Mouse (Mus musculus): ENCODE data around the gene Pdia5. TPM values are rescaled to one million over a fixed set of nuclear protein-coding genes. Genes with fewer than 3 reads are reported as not detected.

Pdia5 gene
- total and polyA plus RNA-seq, 2 experiments from 2014 or later = 3.1 to 13.7 TPM

- no peak for TF ChIP-seq CTCF (IDR thresholded peaks at IDR 0.05; ENCODE audit: low read depth)
- TF ChIP-seq EP300 (IDR thresholded peaks at IDR 0.05; ENCODE audit: low read depth) = no peak
- Histone ChIP-seq H3K4me1 (ENCODE audit: control insufficient read depth, insufficient read depth) (no peaks in the 10 kb centered on the region), H3K27ac (ENCODE audit: low read depth) (no peak overlapping the region), H3K27me3 (ENCODE audit: control insufficient read depth, insufficient read depth, low read length) (no peaks in the 10 kb centered on the region), H3K9ac (replicated peaks; ENCODE audit: low read depth, low read length) (no peak overlapping the region), H3K4me2 (ENCODE audit: low read depth, low read length) (no peak overlapping the region), H3K36me3 (replicated peaks; ENCODE audit: control insufficient read depth, insufficient read depth, low read length) (peaks cover 18% of the 10 kb centered on the region), H3K4me3 (ENCODE audit: low read depth, low read length) (no peak overlapping the region), H3K9me3 (replicated peaks; ENCODE audit: control insufficient read depth, low read length) (no peaks in the 10 kb centered on the region)
- 88% methylated on average over 7 of the region's 7 CpGs for WGBS
- DNase-seq (ENCODE audit: low spot score) = no peak
- no peak for ATAC-seq (ENCODE audit: insufficient read depth, low read depth)
These were observed 33.7 kb downstream of the Pdia5 start for GRCm38 (mm10) chr16:35457011-35457419.

- H3K36me3 ChIP-seq (replicated peaks; ENCODE audit: control insufficient read depth, insufficient read depth, low read length) = peaks cover 18% of the 10 kb centered on the region
- H3K4me1 ChIP-seq (ENCODE audit: control insufficient read depth, insufficient read depth) = no peaks in the 10 kb centered on the region
- TF ChIP-seq EP300 (IDR thresholded peaks at IDR 0.05; ENCODE audit: low read depth) (no peak), CTCF (IDR thresholded peaks at IDR 0.05; ENCODE audit: low read depth) (no peak)
- no peak overlapping the region for H3K4me2 ChIP-seq (ENCODE audit: low read depth, low read length)
- no peaks in the 10 kb centered on the region for H3K9me3 ChIP-seq (replicated peaks; ENCODE audit: control insufficient read depth, low read length)
- ATAC-seq (ENCODE audit: insufficient read depth, low read depth) (no peak), DNase-seq (ENCODE audit: low spot score) (no peak)
- no peak overlapping the region for H3K9ac ChIP-seq (replicated peaks; ENCODE audit: low read depth, low read length)
- H3K27ac ChIP-seq (ENCODE audit: low read depth) = no peak overlapping the region
- H3K4me3 ChIP-seq (ENCODE audit: low read depth, low read length) = no peak overlapping the region
- 86% methylated on average over 9 of the region's 9 CpGs for WGBS
- H3K27me3 ChIP-seq (ENCODE audit: control insufficient read depth, insufficient read depth, low read length) = no peaks in the 10 kb centered on the region
These were observed 34.4 kb downstream of the Pdia5 start for GRCm38 (mm10) chr16:35456305-35456704.

GRCm38 (mm10) chr16:35455822-35456221 is 34.9 kb downstream of the Pdia5 start:
- ATAC-seq (ENCODE audit: insufficient read depth, low read depth) (no peak), DNase-seq (ENCODE audit: low spot score) (no peak)
- Histone ChIP-seq H3K4me1 (ENCODE audit: control insufficient read depth, insufficient read depth) (no peaks in the 10 kb centered on the region), H3K27me3 (ENCODE audit: control insufficient read depth, insufficient read depth, low read length) (no peaks in the 10 kb centered on the region), H3K4me2 (ENCODE audit: low read depth, low read length) (no peak overlapping the region), H3K27ac (ENCODE audit: low read depth) (no peak overlapping the region), H3K36me3 (replicated peaks; ENCODE audit: control insufficient read depth, insufficient read depth, low read length) (peaks cover 20% of the 10 kb centered on the region), H3K9me3 (replicated peaks; ENCODE audit: control insufficient read depth, low read length) (no peaks in the 10 kb centered on the region), H3K4me3 (ENCODE audit: low read depth, low read length) (no peak overlapping the region), H3K9ac (replicated peaks; ENCODE audit: low read depth, low read length) (no peak overlapping the region)
- no peak for TF ChIP-seq CTCF (IDR thresholded peaks at IDR 0.05; ENCODE audit: low read depth)
- no peak for TF ChIP-seq EP300 (IDR thresholded peaks at IDR 0.05; ENCODE audit: low read depth)
- 91% methylated on average over 10 of the region's 10 CpGs for WGBS

- DNase-seq (ENCODE audit: low spot score) (no peak), ATAC-seq (ENCODE audit: insufficient read depth, low read depth) (no peak)
- H3K4me2 ChIP-seq (ENCODE audit: low read depth, low read length) = no peak overlapping the region
- WGBS = 95% methylated on average over 16 of the region's 16 CpGs
- H3K9me3 ChIP-seq (replicated peaks; ENCODE audit: control insufficient read depth, low read length) = no peaks in the 10 kb centered on the region
- H3K27ac ChIP-seq (ENCODE audit: low read depth) = no peak overlapping the region
- H3K27me3 ChIP-seq (ENCODE audit: control insufficient read depth, insufficient read depth, low read length) = no peaks in the 10 kb centered on the region
- no peak overlapping the region for H3K4me3 ChIP-seq (ENCODE audit: low read depth, low read length)
- no peak overlapping the region for H3K9ac ChIP-seq (replicated peaks; ENCODE audit: low read depth, low read length)
- H3K4me1 ChIP-seq (ENCODE audit: control insufficient read depth, insufficient read depth) = no peaks in the 10 kb centered on the region
- TF ChIP-seq CTCF (IDR thresholded peaks at IDR 0.05; ENCODE audit: low read depth) (no peak), EP300 (IDR thresholded peaks at IDR 0.05; ENCODE audit: low read depth) (no peak)
- peaks cover 14% of the 10 kb centered on the region for H3K36me3 ChIP-seq (replicated peaks; ENCODE audit: control insufficient read depth, insufficient read depth, low read length)
These were observed 40.5 kb downstream of the Pdia5 start for GRCm38 (mm10) chr16:35450018-35450630.

DNA sequence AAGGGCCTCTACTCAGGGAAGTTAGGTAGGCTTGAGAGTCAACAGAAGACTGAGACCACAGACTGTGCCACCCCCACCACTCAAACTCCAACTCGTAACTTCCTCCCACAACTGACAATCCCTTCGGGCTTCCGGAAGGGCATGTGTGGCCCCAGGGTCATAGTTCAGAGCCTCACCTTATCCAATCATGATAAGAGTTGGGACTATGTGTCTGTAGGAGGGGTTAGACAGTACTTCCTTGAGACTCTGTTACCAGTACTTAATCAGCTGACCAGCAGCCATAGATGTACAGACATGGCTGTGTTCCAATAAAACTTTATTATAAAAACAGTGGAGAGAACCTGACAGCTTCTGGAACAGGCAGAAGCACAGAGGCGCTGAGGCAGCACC is 48.7 kb downstream of the Pdia5 start:
- H3K4me2 ChIP-seq (ENCODE audit: low read depth, low read length) = no peak overlapping the region
- DNase-seq (ENCODE audit: low spot score) (no peak), ATAC-seq (ENCODE audit: insufficient read depth, low read depth) (no peak)
- no peak for TF ChIP-seq EP300 (IDR thresholded peaks at IDR 0.05; ENCODE audit: low read depth)
- no peaks in the 10 kb centered on the region for H3K9me3 ChIP-seq (replicated peaks; ENCODE audit: control insufficient read depth, low read length)
- H3K4me3 ChIP-seq (ENCODE audit: low read depth, low read length) = no peak overlapping the region
- H3K9ac ChIP-seq (replicated peaks; ENCODE audit: low read depth, low read length) = no peak overlapping the region
- 84% methylated on average over 4 of the region's 4 CpGs for WGBS
- 0 out of 2 replicates have a peak, but pooled peaks cover 6% of the 10 kb centered on the region for H3K36me3 ChIP-seq (replicated peaks; ENCODE audit: control insufficient read depth, insufficient read depth, low read length)
- peaks cover 10% of the 10 kb centered on the region for H3K4me1 ChIP-seq (ENCODE audit: control insufficient read depth, insufficient read depth)
- no peak overlapping the region for H3K27ac ChIP-seq (ENCODE audit: low read depth)
- H3K27me3 ChIP-seq (ENCODE audit: control insufficient read depth, insufficient read depth, low read length) = no peaks in the 10 kb centered on the region

All from heart, postnatal 0 days (tissue).